Mouse (Mus musculus): Measurements from ENCODE around the gene Stra6.
A peak's percentile ranks its signal among the peaks of the same experiment; 100 is the strongest.

Stra6 gene

GRCm38 (mm10) chr9:58063531-58063930 is at the start of gene Stra6:
TSS of gene Stra6 (plus strand) at chr9:58063788.
- DNase-seq (ENCODE audit: low spot score in 2 of 2) = no peak

DNA sequence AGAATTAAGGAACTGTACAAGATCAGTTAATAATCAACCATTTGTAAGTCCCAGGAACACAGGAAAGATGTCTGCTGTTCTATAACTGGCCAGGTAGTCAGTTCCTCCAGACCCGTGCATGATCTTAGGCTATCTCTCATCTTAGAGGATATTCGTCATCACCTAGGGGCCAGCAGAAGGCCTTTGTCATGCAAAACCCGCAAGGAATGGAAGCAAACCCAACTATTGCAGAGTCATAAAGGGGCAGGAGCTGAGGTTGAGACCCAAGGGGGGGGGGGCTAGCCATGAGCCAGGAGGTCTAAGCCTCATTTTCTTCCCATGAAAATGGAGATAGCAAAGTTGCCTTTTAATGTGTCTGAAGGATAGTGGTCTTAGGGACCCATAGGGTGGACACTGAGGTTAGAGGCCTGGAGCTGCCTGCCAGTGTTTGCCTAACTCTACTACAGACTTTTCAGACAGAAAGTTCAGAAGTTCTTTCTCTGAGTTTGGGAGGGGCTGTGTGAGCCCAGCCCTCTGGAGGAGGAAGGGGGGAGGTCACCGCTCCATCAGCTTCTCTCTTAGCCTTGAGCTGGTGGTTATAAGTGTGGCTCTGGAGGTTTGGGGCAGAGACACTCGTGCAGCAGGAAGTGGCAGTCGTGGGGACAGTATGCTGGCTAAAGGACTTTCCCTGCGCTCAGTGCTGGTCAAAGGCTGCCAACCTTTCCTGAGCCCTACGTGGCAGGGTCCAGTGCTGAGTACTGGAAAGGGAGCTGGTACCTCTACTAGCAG is 49.0 kb upstream of the Stra6 start:
- no peak for DNase-seq (ENCODE audit: low spot score in 2 of 2)

GRCm38 (mm10) chr9:58015856-58016255 is 47.7 kb upstream of the Stra6 start:
- DNase-seq (ENCODE audit: low spot score in 2 of 2) = no peak

DNA sequence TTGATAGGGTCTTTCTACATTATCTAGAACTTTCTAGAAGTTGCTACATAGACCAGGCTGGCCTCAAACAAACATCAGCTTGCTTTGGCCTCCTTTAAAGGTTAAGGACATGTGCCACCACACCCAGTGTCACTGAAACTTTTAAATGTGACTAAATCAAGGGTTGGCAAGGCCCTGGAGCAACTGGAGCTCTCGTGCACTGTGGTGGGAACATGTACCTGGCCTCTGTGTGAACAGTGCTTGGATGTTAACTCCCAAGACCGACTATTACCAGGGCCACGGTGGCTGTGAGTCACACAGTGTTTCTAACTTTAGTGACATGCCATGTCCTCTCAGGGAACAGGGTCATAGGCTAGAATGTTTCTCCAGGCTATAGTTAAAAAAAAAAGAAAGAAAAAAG is 46.6 kb upstream of the Stra6 start:
- no peak for DNase-seq (ENCODE audit: low spot score in 2 of 2)

DNA sequence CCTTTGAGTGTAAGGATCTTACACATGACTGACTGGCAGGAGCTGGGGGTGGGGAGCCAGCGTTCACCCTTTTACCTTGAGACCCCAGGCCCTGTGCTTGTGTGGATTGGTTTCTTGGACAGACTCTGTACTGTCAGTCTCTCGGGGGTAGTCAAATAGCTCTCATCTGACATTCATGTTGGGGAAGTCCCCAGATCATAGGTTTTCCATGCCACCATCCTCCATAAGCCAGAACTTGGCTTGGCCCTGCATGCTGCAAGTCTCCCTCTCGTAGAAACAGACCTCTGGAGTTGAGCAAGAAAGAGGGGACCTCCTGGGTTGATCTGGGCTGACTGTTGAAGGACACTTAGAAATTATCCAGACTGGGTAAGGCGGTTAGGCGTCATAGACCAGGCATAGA is 45.2 kb upstream of the Stra6 start:
- no peak for DNase-seq (ENCODE audit: low spot score in 2 of 2)

DNA sequence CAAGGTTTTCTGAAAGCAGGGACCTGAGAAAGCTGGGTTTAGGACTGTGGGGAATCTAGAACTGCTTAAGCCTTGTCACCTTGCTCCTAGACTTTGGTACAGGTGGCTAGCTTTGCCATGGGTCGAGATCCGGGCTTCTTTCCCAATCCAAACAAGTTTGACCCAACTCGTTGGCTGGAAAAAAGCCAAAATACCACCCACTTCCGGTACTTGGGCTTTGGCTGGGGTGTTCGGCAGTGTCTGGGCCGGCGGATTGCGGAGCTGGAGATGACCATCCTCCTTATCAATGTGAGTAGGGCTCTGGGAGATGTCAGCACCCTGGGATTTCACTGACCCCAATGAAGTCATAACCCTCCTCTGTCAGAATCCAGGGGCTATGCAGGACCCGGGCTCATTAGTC is 37.6 kb upstream of the Stra6 start:
- no peak for DNase-seq (ENCODE audit: low spot score in 2 of 2)

DNA sequence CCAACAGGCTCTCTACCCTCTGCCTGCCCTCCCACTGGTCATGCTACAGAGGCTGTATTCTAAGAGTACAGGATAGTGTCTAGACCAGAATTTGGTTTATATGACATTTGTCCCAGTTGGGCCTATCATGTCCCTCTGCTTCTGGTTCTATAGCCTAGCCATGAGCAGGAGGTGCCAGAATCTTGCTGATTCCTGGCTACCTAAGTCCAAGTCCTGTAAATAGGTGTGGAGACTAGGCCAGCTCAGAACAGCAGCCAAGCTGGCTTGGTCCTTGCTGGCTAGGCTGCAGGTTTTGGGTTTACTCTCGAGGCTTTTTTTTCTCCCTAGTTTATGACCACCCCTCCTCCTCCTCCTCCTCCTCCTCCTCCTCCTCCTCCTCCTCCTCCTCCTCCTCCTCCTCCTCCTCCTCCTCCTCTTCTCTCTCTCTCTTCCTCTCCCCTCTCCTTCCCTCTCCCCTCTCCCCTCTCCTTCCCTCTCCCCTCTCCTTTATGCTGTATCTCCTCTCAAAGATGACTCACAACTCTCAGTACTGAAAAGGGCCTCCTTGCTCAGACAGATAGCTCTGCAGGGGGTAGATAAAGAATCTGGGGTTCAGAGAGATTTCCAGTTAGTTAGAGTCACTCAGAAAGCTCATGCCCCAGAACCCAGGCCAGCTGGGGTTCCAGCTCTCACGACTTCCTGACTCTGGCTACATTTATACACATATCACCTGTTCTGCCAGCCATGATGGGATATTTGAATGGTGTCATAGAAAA is 36.0 kb upstream of the Stra6 start:
- DNase-seq (ENCODE audit: low spot score in 2 of 2) = no peak

- no peak for DNase-seq (ENCODE audit: low spot score in 2 of 2)
Observed at GRCm38 (mm10) chr9:58028841-58029240, 34.7 kb upstream of the Stra6 start.

DNA sequence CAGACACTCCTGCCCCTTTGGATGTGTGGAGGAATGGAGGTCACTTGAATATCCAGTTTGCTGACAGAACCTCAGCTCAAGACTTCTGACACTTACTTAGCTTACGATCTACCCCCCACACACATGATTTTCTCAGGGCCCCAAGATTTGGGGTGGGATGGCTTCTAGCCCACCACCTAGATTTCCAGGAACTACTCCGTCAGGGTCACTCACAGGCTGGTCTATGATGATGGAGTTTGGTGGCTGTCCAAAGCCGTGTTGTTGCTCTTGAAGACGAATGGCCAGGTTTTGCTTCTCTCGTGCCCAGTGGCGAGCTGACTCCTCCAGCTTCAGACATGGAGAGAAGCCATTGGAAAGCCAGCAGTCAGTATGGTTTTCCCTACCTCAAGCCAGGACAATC is 34.0 kb upstream of the Stra6 start:
- DNase-seq (ENCODE audit: low spot score in 2 of 2) = no peak

GRCm38 (mm10) chr9:58031895-58032294 is 31.7 kb upstream of the Stra6 start:
- DNase-seq (ENCODE audit: low spot score in 2 of 2) = no peak

DNA sequence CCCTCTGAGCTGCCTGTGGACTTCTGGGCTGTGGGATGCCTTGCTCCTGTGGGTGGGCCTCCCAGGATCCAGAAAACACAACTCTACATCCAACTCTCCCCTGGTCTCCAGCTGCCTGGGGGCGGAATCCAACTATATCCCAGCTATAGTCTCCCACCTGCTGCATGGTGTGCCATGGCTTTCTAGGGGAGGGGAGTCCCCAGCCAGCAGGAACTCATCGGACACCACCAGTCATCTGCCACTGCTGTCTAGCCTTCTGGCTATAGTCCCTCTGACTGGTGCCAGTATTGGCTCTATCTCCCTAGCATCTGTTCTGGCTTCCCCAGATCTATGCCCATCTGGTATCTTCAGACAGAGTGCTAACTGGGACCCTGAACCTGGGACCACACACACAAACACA is 28.1 kb upstream of the Stra6 start:
- peak; percentile 47 to 68 for DNase-seq (ENCODE audit: low spot score in 2 of 2)

DNA sequence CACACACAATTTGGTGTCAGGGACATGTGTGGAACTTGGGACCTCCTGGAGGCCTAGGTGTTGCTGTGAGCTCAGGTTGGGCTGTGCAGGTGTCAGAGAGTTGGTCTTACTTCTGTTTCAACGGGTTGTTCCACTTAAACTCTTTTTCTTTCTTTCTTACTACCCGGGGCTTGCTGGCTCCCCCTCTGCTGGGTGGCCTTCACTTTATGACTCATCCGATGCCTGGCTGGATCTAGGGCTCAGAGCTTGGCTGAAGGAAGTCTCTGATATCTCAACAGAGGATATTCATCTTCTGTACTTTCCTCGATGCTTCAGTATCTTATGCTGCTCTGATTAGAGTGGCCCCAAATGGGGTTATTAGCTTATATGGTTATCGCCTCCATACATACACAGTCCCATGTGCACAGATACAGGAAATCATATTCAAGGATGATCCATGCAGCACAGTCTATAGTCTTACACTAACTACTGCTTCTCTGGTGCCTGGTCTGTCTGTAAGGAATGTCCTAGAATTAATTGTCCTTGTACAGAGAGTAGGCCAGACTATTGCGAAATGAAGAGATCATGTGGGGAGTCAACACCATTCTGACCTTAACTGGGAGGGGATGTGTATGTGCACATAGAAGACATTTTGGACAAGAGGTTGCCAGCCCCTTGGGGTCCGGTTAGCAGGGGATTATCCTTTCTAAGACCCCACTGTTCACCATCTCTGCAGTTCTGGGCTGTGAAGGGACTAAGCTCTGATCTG is 27.5 kb upstream of the Stra6 start:
- no peak for DNase-seq (ENCODE audit: low spot score in 2 of 2)

- DNase-seq (ENCODE audit: low spot score in 2 of 2) = no peak
Observed at GRCm38 (mm10) chr9:58036961-58037360, 26.6 kb upstream of the Stra6 start.

DNA sequence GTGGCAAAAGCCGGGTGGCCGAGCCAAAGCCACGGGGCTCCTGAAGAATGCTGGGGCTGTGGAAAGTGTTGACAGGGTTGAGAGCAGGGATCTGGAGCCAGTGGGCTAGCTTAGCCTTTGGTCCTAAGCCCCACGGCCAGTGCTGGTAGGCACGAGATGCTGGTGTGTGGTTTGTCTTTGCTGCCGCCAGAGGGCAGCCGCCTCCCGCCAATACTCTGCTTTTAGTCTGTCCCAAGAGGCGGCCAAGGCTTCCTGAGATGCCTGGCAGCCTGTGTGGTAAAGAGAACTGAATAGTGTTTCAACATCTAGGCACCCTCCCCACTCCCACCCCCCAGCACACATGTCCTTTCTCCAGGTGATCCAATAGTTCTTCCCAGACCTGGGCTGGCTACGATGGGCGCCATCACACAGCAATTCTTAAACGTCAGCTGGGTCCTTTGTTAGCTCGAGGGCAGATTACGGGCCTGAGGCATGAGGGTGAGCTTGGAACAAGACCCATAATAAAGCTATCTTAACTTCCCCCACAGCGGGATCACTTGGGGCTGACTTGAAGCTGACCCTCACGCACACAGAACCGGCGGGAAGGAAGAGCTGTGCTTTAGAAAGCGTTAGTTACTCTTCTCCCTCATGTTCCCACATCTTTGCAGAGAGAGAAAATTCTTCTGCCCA is 25.0 kb upstream of the Stra6 start:
- DNase-seq (ENCODE audit: low spot score in 2 of 2) = peak; percentile 64 to 71

DNA sequence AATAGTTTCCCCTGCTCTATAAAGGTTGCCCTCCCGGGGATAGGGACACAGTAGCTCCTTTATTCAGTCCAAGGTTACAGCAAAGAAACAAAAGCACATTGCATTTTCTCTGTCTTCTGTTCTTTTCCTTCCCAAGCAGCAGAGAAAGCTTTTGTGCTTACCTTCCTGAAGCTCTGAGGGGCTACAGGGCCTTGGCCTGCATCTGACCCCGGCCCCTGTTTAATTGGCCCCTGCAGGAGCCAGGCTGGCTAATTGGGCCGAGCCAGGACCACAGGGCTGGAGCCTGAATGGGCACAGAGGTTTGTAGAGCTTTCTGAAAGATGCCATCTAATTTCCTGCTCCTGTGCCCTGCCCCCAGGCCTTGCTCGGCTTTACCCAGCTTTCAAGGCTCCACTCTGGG is 22.6 kb upstream of the Stra6 start:
- no peak for DNase-seq (ENCODE audit: low spot score in 2 of 2)

DNA sequence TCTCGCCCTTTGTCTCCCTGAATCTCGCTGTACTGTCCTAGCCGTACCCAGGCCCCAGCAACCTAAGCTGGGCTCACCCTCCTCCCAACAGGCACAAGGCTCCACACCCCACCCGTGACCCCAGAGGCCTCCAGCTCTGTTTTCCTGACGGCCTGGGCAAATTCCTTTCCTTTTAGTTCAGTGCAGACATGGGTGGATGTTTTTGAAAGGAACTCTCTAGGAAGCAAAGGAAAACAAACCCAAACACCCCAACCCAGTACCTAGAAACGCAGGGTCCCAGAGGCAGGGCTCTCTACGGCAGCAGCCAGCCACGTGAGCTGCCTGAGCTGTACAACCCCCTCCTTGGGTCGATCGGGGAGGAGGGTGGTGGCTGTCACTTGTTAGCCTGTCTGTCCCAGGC is 21.2 kb upstream of the Stra6 start:
- no peak for DNase-seq (ENCODE audit: low spot score in 2 of 2)

DNA sequence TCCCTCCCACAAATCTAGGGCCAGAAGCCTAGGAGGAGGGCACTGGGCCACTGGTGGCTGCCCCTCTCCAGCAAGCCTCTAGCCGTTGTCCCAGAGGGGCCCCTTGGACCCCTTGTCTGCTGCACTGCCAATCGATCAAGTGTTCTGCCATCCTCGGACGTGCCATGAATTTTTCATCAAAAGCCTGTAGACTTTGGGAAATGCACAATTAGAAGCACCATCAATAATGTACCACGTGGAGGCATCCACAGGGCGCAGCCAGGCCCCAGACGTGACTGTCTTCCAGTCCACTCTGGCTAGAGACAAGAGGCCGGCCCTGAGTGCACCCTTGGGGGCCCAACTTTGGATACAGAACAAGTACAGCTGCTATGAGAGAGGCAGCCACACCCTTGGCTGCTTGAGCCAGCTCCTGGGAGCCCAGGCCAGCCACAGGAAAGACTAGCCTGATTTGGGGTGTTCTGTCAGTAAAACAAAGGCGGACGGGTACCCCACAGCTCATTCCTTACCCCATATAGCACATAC is 20.0 kb upstream of the Stra6 start:
- DNase-seq (ENCODE audit: low spot score in 2 of 2) = no peak

DNA sequence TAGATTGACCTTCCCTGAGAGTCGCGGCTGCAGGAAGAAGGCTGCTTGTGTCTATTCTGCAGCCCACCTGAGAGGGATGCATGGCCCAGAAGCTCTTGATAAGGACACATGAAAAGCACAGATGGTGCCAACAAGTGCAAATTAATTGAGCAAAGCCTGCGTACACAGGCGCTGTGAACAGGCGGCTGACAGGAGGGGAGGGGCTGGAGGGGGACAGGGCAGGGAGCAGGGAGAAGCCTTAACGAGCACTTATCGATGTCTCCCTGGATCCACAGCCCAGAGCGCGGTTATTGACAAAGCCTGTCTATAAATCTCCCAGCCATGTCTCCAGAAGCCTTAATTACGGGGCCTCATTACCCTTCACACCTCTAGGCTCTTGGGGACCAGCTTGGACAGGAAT is 18.8 kb upstream of the Stra6 start:
- no peak for DNase-seq (ENCODE audit: low spot score in 2 of 2)

- no peak for DNase-seq (ENCODE audit: low spot score in 2 of 2)
Observed at GRCm38 (mm10) chr9:58045646-58046045, 17.9 kb upstream of the Stra6 start.

DNA sequence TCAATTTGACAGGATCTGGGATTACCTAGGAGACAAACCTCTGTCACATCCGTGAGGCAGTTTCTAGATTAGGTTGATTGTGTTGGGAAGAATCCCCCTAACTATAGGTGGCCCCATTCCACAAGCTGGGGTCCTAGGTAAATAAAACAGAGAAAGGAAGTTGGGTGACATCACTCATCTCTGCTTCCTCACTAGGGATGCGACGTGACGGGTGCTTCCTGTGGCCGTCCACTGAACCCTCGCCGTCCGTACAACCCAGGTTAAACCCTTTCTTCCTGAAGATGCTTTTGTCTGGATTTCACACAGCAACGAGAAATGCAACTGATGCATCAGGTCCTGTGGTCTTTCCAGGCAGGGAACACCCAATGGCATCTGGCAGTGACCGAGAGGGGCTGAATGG is 16.5 kb upstream of the Stra6 start:
- no peak for DNase-seq (ENCODE audit: low spot score in 2 of 2)

- no peak for DNase-seq (ENCODE audit: low spot score in 2 of 2)
Observed at GRCm38 (mm10) chr9:58048621-58049020, 15.0 kb upstream of the Stra6 start.

GRCm38 (mm10) chr9:58049186-58049585 is 14.4 kb upstream of the Stra6 start:
- no peak for DNase-seq (ENCODE audit: low spot score in 2 of 2)

Data from right cerebral cortex, postnatal 36 days (tissue).